Mouse (Mus musculus) kidney, adult 18-20 months (tissue): ENCODE results near the gene 9130023H24Rik.

ENCODE experiments used
- DNase-seq: peaks from one replicate; pipeline ENCODE4 v3.0.0; 2021

The 9130023H24Rik gene

GRCm38 (mm10) chr7:128245547-128245946 lies 7.7 kb upstream of the 9130023H24Rik start:
- no peak for DNase-seq

GRCm38 (mm10) chr7:128244410-128245025 lies 6.7 kb upstream of the 9130023H24Rik start:
- DNase-seq: no peak

- DNase-seq: no peak
These were observed 6.1 kb upstream of the 9130023H24Rik start for GRCm38 (mm10) chr7:128243921-128244320.

- no peak for DNase-seq
These were observed 4.5 kb upstream of the 9130023H24Rik start for GRCm38 (mm10) chr7:128242331-128242730.

DNA sequence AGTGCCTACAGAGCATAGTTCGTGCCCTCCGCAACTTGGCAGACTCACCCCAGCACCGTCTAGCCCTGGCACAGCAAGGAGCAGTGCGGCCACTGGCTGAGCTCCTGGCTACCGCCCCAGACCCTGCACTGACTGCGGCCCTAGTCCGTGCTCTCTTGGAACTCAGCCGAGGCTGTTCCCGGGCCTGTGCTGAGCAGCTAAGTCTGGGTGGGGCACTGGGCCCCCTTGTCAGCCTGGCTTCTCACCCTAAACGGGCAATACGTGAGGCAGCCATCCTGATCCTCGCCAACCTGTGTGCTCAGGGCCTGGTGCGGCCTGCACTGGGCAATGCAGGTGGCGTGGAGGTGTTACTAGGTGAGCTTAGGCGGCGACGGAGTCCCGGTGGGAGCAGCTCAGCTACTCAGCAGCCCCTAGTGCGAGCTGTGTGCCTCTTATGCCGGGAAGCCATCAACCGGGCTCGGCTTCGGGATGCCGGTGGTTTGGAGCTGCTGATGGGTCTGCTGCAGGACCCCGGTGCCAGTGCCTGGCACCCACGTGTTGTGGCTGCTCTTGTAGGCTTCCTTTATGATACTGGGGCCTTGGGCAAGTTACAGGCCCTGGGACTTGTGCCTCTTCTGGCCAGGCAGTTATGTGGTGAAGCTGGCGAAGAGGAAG lies 2.4 kb upstream of the 9130023H24Rik start:
- DNase-seq: peak; percentile 21

- DNase-seq: peak; percentile 21
These were observed 1.2 kb upstream of the 9130023H24Rik start for GRCm38 (mm10) chr7:128238991-128239390.

- no peak for DNase-seq
These were observed 271 bp downstream of the 9130023H24Rik start for GRCm38 (mm10) chr7:128237593-128237926.

GRCm38 (mm10) chr7:128236856-128237592 lies 807 bp downstream of the 9130023H24Rik start, which contains the start of gene Armc5:
Armc5 (plus strand) TSS chr7:128237342.
- DNase-seq: peak; percentile 93

DNA sequence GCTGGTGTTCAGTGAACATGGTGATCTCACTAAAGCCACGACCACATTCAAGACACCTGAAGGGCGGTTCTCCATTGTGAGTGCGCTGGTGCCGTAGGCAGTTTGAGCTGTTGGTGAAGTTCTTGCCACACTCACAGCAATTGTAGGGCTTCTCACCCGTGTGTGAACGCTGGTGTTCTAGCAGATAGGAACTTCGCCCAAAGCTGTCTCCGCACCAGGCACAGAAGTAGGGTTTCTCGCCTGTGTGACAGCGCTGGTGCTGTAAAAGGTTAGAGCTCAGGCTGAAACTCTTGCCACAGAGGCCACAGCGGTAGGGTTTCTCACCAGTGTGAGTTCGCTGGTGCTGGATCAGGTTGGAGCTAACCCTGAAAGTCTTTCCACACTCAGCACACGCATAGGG lies 1.4 kb downstream of the 9130023H24Rik start:
- DNase-seq: no peak

DNA sequence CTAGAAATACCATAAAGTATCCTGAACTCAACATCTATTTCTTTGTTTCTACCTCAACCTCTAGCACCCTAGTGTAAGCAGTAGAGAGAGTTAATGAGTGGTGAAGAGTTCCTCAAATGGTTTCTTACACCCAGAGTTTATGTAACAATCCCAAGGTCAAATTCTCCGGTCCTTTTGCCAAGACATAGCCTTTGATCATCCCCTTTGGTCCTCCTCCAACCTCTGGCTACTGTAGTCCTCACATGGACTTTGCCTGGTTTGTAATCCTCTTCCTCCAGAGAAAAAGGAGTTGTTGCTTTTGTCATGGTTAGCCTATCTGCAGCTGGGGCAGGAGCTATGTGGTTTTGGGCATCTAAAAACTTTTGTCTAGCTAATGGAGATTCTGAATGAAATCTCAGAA lies 2.4 kb downstream of the 9130023H24Rik start:
- DNase-seq: peak; percentile 35

GRCm38 (mm10) chr7:128234796-128235195 lies 3.0 kb downstream of the 9130023H24Rik start:
- DNase-seq: no peak

DNA sequence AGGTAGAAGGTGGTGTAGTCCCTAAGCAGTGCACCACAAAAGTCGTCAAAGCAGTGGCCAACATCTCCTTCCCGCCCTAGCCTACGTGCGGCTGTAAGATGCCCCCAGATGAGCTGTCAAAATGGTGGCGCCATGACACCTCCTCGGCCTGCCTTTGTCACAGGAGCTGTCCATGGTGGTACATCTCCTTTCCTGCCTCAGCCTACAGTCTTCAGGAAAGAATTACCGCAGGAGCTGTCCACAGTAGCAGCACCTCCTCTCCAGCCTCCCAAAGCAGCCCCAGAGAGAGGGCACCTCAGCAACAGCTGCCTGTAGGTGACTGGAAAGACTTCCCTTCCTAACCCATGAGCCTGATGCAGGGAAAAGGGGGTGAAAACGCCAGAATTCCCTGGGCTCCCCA lies 6.1 kb downstream of the 9130023H24Rik start:
- no peak for DNase-seq

GRCm38 (mm10) chr7:128220936-128221335 lies 16.9 kb downstream of the 9130023H24Rik start:
- no peak for DNase-seq

DNA sequence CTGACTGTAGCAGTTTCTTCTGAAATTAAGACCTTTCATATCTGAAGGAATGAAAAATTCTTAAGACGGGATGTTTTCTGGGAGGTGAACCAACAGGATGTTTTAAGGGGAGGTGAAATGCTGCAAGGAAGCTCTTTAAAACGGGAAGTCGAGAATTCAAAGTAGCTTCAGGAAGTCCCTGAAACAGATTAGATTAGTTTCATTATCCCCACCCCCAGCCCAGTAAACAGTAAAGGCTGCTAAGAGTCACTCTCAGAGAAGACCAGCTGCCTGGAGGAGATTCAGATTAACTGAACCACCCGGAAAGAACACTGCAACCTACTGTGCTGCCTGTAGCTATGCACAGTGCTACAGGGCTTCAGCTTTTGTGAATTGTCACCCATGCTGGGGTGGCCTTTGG lies 17.9 kb downstream of the 9130023H24Rik start:
- no peak for DNase-seq

GRCm38 (mm10) chr7:128209826-128210225 lies 28.0 kb downstream of the 9130023H24Rik start:
- DNase-seq: peak; percentile 43

GRCm38 (mm10) chr7:128208187-128208586 lies 29.6 kb downstream of the 9130023H24Rik start:
- peak; percentile 39 for DNase-seq

GRCm38 (mm10) chr7:128206152-128206551 lies 31.7 kb downstream of the 9130023H24Rik start, which contains the start of gene Cox6a2:
Cox6a2 (minus strand) TSS chr7:128206387.
- no peak for DNase-seq

GRCm38 (mm10) chr7:128205695-128206094 lies 32.1 kb downstream of the 9130023H24Rik start:
- no peak for DNase-seq

DNA sequence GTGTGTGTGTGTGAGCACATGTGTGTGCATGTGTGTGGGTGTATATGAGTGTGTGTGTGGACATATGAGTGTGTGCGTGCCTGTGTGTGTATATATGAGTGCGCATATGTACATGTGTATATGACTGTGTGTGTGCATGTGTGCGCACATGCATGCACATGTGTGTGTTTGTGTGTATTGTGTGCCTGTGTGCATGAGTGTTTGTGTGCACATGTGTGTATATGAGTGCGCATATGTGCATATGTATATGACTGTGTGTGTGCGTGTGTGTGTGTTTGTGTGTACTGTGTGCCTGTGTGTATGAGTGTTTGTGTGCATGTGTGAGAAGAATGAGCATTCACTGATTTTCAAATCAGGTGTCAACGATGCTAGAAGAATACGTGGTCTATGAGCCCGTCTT lies 33.7 kb downstream of the 9130023H24Rik start:
- no peak for DNase-seq

GRCm38 (mm10) chr7:128203071-128203470 lies 34.8 kb downstream of the 9130023H24Rik start:
- DNase-seq: no peak

DNA sequence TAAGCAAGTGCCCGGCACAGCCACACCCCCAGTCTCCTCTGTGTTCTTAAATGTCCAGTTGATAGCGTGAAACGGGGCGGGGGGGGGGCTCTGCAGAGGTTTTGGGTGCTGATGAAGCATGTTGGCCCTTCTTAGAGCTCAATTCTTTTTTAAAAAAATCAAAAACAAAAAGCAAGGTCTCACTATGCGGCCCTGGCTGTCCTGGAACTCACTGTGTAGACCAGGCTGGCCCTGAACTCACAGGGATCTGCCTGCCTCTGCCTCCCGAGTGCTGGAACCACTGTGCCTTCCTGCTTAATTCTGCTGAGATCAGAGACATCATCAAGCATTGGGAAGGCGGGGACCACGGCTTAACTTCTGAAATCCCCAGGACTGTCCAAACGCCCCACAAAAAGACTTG lies 36.2 kb downstream of the 9130023H24Rik start:
- no peak for DNase-seq
